Mouse (Mus musculus): ENCODE results near the gene Ppm1h. TPM values are rescaled to one million over a fixed set of nuclear protein-coding genes. Genes with fewer than 3 reads are reported as not detected.

Gene Ppm1h
- polyA plus RNA-seq, 1 experiment from 2014 or later = 3.6 TPM

- WGBS = 60% methylated on average over 5 of the region's 5 CpGs
- ATAC-seq (replicated peaks; ENCODE audit: low FRiP score) (no peak), DNase-seq (ENCODE audit: low spot score) (no peak)
- Histone ChIP-seq H3K27me3 (ENCODE audit: control insufficient read depth, insufficient read depth, low read length) (no peaks in the 10 kb centered on the region), H3K9ac (ENCODE audit: low read length) (no peak overlapping the region), H3K4me2 (ENCODE audit: low read depth, low read length, severe bottlenecking) (no peak overlapping the region), H3K27ac (ENCODE audit: low read depth, low read length) (no peak overlapping the region), H3K9me3 (ENCODE audit: control insufficient read depth, low read length) (no peaks in the 10 kb centered on the region), H3K36me3 (ENCODE audit: control insufficient read depth, insufficient read depth, low read length) (no peaks in the 10 kb centered on the region), H3K4me1 (replicated peaks; ENCODE audit: control insufficient read depth, insufficient read depth, low read length) (no peaks in the 10 kb centered on the region), H3K4me3 (ENCODE audit: low read depth, low read length) (no peak overlapping the region)
These were observed 92.4 kb downstream of the Ppm1h start for GRCm38 (mm10) chr10:122770987-122771386.

DNA sequence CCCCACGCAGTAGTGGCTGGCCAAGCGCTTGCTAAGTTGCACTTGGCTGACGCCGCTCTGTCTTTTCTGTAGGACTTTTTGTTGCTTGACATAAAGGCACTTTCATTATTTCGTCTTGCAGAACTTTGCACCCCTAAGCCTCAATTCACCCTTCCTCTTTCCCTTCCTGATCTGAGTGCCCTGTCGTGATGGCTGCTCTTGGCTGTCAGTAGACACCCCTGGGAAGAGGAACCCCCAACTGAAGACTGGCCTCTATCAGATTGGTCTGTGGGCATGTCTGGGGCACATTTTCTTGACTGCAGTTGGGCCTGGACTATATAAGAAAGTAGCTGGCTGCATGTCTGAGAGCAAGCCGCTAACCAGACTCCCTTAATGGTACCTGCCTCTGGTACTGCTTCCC is 95.6 kb downstream of the Ppm1h start:
- 92% methylated on average over 7 of the region's 7 CpGs for WGBS
- no peaks in the 10 kb centered on the region for H3K36me3 ChIP-seq (ENCODE audit: control insufficient read depth, insufficient read depth, low read length)
- H3K27ac ChIP-seq (ENCODE audit: low read depth, low read length) = no peak overlapping the region
- H3K4me3 ChIP-seq (ENCODE audit: low read depth, low read length) = no peak overlapping the region
- peak; percentile 36 for DNase-seq (ENCODE audit: low spot score)
- no peaks in the 10 kb centered on the region for H3K9me3 ChIP-seq (ENCODE audit: control insufficient read depth, low read length)
- H3K27me3 ChIP-seq (ENCODE audit: control insufficient read depth, insufficient read depth, low read length) = no peaks in the 10 kb centered on the region
- no peaks in the 10 kb centered on the region for H3K4me1 ChIP-seq (replicated peaks; ENCODE audit: control insufficient read depth, insufficient read depth, low read length)
- H3K4me2 ChIP-seq (ENCODE audit: low read depth, low read length, severe bottlenecking) = no peak overlapping the region
- no peak for ATAC-seq (replicated peaks; ENCODE audit: low FRiP score)
- no peak overlapping the region for H3K9ac ChIP-seq (ENCODE audit: low read length)

DNA sequence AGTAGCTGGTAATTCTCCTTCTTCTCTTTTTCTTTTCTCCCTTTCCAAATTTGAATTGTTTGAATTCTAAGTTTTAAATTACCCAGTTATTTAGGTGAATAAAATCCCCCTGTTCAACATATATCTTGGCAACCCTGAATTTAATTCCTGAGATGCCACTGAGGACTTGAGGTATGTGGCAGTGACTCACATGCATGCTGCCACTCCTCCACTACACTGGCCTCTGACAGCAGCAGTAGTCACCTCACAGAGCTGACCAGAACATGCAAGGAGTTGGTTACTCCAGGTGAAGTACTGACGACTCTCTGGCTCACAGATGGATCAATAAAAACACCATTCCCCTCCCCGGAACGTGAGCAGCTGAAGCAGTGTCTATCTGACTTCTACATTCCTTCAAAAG is 98.9 kb downstream of the Ppm1h start:
- H3K36me3 ChIP-seq (ENCODE audit: control insufficient read depth, insufficient read depth, low read length) = no peaks in the 10 kb centered on the region
- H3K4me3 ChIP-seq (ENCODE audit: low read depth, low read length) = no peak overlapping the region
- H3K27ac ChIP-seq (ENCODE audit: low read depth, low read length) = no peak overlapping the region
- no peaks in the 10 kb centered on the region for H3K4me1 ChIP-seq (replicated peaks; ENCODE audit: control insufficient read depth, insufficient read depth, low read length)
- H3K4me2 ChIP-seq (ENCODE audit: low read depth, low read length, severe bottlenecking) = no peak overlapping the region
- H3K27me3 ChIP-seq (ENCODE audit: control insufficient read depth, insufficient read depth, low read length) = no peaks in the 10 kb centered on the region
- ATAC-seq (replicated peaks; ENCODE audit: low FRiP score) (no peak), DNase-seq (ENCODE audit: low spot score) (peak; percentile 24)
- WGBS = 78% methylated on average over 3 of the region's 3 CpGs
- H3K9ac ChIP-seq (ENCODE audit: low read length) = no peak overlapping the region
- no peaks in the 10 kb centered on the region for H3K9me3 ChIP-seq (ENCODE audit: control insufficient read depth, low read length)

- no peak overlapping the region for H3K27ac ChIP-seq (ENCODE audit: low read depth, low read length)
- no peaks in the 10 kb centered on the region for H3K36me3 ChIP-seq (ENCODE audit: control insufficient read depth, insufficient read depth, low read length)
- no peaks in the 10 kb centered on the region for H3K4me1 ChIP-seq (replicated peaks; ENCODE audit: control insufficient read depth, insufficient read depth, low read length)
- no peak overlapping the region for H3K4me2 ChIP-seq (ENCODE audit: low read depth, low read length, severe bottlenecking)
- H3K9ac ChIP-seq (ENCODE audit: low read length) = no peak overlapping the region
- DNase-seq (ENCODE audit: low spot score) (peak; percentile 16), ATAC-seq (replicated peaks; ENCODE audit: low FRiP score) (no peak)
- H3K9me3 ChIP-seq (ENCODE audit: control insufficient read depth, low read length) = no peaks in the 10 kb centered on the region
- no peaks in the 10 kb centered on the region for H3K27me3 ChIP-seq (ENCODE audit: control insufficient read depth, insufficient read depth, low read length)
- H3K4me3 ChIP-seq (ENCODE audit: low read depth, low read length) = no peak overlapping the region
- 89% methylated on average over 3 of the region's 3 CpGs for WGBS
These were observed 99.5 kb downstream of the Ppm1h start for GRCm38 (mm10) chr10:122777939-122778655.

GRCm38 (mm10) chr10:122779351-122779750 is 100.8 kb downstream of the Ppm1h start:
- Histone ChIP-seq H3K36me3 (ENCODE audit: control insufficient read depth, insufficient read depth, low read length) (no peaks in the 10 kb centered on the region), H3K9me3 (ENCODE audit: control insufficient read depth, low read length) (no peaks in the 10 kb centered on the region), H3K9ac (ENCODE audit: low read length) (no peak overlapping the region), H3K4me3 (ENCODE audit: low read depth, low read length) (no peak overlapping the region), H3K27me3 (ENCODE audit: control insufficient read depth, insufficient read depth, low read length) (no peaks in the 10 kb centered on the region), H3K4me2 (ENCODE audit: low read depth, low read length, severe bottlenecking) (no peak overlapping the region), H3K27ac (ENCODE audit: low read depth, low read length) (no peak overlapping the region), H3K4me1 (replicated peaks; ENCODE audit: control insufficient read depth, insufficient read depth, low read length) (no peaks in the 10 kb centered on the region)
- 17% methylated on average over 12 of the region's 12 CpGs for WGBS
- peak; percentile 47 for DNase-seq (ENCODE audit: low spot score)
- ATAC-seq (replicated peaks; ENCODE audit: low FRiP score) = peak; percentile 49; the same call in 1 of the 2 replicates

- H3K27ac ChIP-seq (ENCODE audit: low read depth, low read length) = no peak overlapping the region
- no peak overlapping the region for H3K4me2 ChIP-seq (ENCODE audit: low read depth, low read length, severe bottlenecking)
- no peaks in the 10 kb centered on the region for H3K36me3 ChIP-seq (ENCODE audit: control insufficient read depth, insufficient read depth, low read length)
- no peak for DNase-seq (ENCODE audit: low spot score)
- peak; percentile 44; the same call in 1 of the 2 replicates for ATAC-seq (replicated peaks; ENCODE audit: low FRiP score)
- no peaks in the 10 kb centered on the region for H3K4me1 ChIP-seq (replicated peaks; ENCODE audit: control insufficient read depth, insufficient read depth, low read length)
- no peaks in the 10 kb centered on the region for H3K9me3 ChIP-seq (ENCODE audit: control insufficient read depth, low read length)
- no peaks in the 10 kb centered on the region for H3K27me3 ChIP-seq (ENCODE audit: control insufficient read depth, insufficient read depth, low read length)
- H3K4me3 ChIP-seq (ENCODE audit: low read depth, low read length) = no peak overlapping the region
- 32% methylated on average over 4 of the region's 4 CpGs for WGBS
- H3K9ac ChIP-seq (ENCODE audit: low read length) = no peak overlapping the region
These were observed 104.2 kb downstream of the Ppm1h start for GRCm38 (mm10) chr10:122782755-122783154.

DNA sequence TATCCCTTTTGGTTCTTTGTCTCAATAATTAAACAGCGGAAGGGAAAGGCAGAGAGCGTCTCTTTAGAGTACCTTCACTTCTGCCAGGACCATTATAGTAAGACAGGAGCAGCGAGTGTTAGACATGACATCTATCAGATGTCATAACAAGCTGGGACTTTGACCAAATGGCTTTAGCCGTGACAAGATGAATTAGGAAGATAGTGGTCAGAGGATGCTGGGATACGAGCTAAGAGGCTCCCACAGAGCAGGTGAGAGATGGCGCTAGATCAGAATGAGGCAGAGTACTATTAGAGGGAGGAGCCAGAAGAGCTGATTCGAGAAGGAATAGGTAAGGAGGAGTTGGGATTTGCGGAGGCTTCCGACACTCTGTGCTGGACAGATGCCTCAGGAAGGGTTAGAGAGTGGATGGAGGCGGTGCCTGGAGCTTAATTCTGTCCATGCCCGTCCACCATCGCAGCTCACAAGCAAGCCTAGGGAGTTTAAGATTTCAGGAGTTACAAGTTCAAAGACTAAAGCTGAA is 111.1 kb downstream of the Ppm1h start:
- 34% methylated on average over 12 of the region's 12 CpGs for WGBS
- no peaks in the 10 kb centered on the region for H3K27me3 ChIP-seq (ENCODE audit: control insufficient read depth, insufficient read depth, low read length)
- H3K27ac ChIP-seq (ENCODE audit: low read depth, low read length) = no peak overlapping the region
- DNase-seq (ENCODE audit: low spot score) = no peak
- H3K36me3 ChIP-seq (ENCODE audit: control insufficient read depth, insufficient read depth, low read length) = no peaks in the 10 kb centered on the region
- H3K4me3 ChIP-seq (ENCODE audit: low read depth, low read length) = no peak overlapping the region
- no peak for ATAC-seq (replicated peaks; ENCODE audit: low FRiP score)
- H3K9ac ChIP-seq (ENCODE audit: low read length) = no peak overlapping the region
- no peaks in the 10 kb centered on the region for H3K9me3 ChIP-seq (ENCODE audit: control insufficient read depth, low read length)
- no peak overlapping the region for H3K4me2 ChIP-seq (ENCODE audit: low read depth, low read length, severe bottlenecking)
- H3K4me1 ChIP-seq (replicated peaks; ENCODE audit: control insufficient read depth, insufficient read depth, low read length) = 0 out of 2 replicates have a peak, but pooled peaks cover 3% of the 10 kb centered on the region

DNA sequence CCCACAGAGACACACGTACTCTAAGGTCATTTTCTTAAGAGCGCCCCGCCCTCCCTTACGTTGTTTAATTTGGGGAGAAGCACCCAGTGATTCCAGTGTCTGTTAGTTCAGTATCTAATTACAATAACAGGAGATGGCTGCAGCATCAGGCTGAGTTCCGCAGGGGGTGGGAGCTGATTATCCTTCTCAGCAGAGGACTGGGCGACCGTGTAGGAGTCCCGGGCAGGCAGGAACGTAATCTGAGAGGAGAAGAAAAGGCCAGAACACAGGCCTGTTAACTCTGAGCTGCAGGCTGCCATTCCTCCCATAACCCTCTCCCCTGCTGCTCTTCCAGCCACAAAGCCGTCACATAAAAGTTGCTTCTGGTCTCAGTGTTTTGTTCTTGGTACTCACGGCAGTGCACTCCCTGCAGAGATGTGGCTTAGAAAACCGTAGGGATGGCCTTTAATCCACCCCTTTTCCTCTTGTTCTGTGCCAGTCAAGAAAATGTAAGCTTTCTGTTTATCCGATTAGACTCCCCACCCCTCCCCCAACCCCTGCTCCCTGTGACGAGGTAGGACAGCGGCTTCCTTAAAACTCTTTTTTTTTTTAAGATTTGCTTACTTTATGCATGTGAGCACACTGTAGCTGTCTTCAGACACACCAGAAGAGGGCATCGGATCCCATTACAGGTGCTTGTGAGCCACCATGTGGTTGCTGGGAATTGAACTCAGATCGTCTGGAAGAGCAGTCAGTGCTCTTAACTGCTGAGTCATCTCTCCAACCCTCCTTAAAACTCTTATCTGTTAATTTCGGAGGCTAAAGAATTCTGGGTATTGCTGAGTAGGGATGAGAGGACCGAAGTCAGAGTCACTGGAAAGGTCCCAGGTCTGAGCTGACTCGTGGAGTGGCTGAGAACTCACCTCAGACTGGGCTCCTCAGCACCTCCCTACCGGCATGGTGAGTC is 113.7 kb downstream of the Ppm1h start:
- Histone ChIP-seq H3K4me2 (ENCODE audit: low read depth, low read length, severe bottlenecking) (peak overlapping the region; percentile 44), H3K27me3 (ENCODE audit: control insufficient read depth, insufficient read depth, low read length) (no peaks in the 10 kb centered on the region), H3K4me3 (ENCODE audit: low read depth, low read length) (peak overlapping the region; percentile 12; the same call in 1 of the 2 replicates), H3K36me3 (ENCODE audit: control insufficient read depth, insufficient read depth, low read length) (no peaks in the 10 kb centered on the region), H3K27ac (ENCODE audit: low read depth, low read length) (0 out of 2 replicates have a peak overlapping the region, but pooled peaks have one; percentile 25), H3K4me1 (replicated peaks; ENCODE audit: control insufficient read depth, insufficient read depth, low read length) (0 out of 2 replicates have a peak, but pooled peaks cover 3% of the 10 kb centered on the region), H3K9me3 (ENCODE audit: control insufficient read depth, low read length) (no peaks in the 10 kb centered on the region), H3K9ac (ENCODE audit: low read length) (peak overlapping the region; percentile 57)
- WGBS = 2% methylated on average over 21 of the region's 21 CpGs
- DNase-seq (ENCODE audit: low spot score) (peak; percentile 71), ATAC-seq (replicated peaks; ENCODE audit: low FRiP score) (peak; percentile 68)

Data from forebrain, embryonic 11.5 days (tissue).